Mouse (Mus musculus) common myeloid progenitor, adult 5-6 weeks (primary cell): ENCODE measurements around the gene Pla2g12b. TPM values are rescaled to one million over a fixed set of nuclear protein-coding genes. Genes with fewer than 3 reads are reported as not detected.
A peak's percentile ranks its signal among the peaks of the same experiment; 100 is the strongest.

Experiments
- ATAC-seq: replicated peaks from 2 replicates; pipeline ENCODE4 v1.8.0; 2016; ENCODE audit warnings: low read depth, mild to moderate bottlenecking, moderate TSS enrichment, inconsistent platforms; ENCODE audit not compliant: poor library complexity, severe bottlenecking
- total RNA-seq: library from RNA; stranded (forward); fragments of 200-1000, 187-1606 nt; gene quantifications from 2 replicates; pipeline ENCODE4 v1.2.3, GENCODE M21; 2017

The Pla2g12b gene
- total RNA-seq, 1 experiment from 2014 or later: not detected

GRCm38 (mm10) chr10:59408499-59408898 lies 5.0 kb downstream of the Pla2g12b start:
- ATAC-seq: no peak

DNA sequence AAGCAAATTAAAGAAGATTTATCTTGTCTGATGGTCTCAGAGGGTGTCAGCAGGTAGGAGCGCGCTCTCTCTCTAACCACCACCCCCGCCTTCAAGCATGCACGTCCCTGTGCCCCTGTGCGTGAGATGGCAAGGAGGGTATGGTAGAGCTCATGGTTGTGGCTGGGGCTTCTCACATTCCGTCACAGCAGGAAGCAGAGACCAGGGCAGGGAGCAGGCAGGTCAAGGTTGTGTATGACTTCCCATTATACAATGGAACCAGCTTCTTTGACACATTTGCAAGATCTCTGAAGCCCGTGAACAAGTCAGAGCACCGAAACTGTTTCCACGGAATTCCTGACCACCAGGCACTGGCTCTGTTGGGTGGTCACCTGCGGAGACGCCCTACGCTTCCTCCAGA lies 6.8 kb downstream of the Pla2g12b start:
- ATAC-seq: no peak

DNA sequence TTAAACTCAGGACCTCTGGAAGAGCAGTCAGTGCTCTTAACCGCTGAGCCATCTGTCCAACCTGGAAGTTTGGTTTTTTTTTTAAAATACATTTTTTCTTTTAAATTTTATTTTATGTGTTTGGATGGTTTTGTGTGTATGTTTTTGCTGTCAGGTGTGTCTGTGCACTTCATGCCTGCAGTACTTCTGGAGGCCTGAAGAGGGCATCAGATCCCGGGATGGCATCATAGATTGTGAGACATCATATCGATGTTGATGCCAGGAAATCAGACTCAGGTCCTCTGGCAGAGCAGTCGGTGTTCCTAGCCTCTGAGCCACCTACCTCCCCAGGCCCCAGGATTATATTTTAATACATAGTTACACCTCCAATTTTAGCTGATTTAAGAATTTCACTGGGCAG lies 10.3 kb downstream of the Pla2g12b start:
- ATAC-seq: no peak

GRCm38 (mm10) chr10:59416623-59417022 lies 13.2 kb downstream of the Pla2g12b start:
- ATAC-seq: no peak

DNA sequence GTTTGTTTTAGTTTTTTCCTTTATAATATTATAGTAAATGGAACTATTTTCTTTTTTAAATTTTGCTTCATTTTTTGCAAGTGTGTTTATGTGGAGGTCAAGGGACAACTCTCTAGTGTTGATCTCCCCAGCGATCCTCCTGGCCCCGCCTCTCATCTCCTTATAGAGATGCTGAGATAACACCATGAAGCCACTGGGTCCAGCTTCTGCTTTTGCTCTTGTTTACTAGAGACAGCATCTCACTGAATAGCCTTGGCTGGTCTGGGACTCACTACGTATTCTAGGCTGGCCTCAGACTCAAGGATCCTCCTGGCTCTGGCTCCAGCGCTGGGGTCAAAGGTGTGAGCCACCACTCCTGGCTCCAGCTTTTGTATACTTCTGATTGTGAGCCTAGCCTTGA lies 16.1 kb downstream of the Pla2g12b start:
- ATAC-seq: peak; percentile 67

DNA sequence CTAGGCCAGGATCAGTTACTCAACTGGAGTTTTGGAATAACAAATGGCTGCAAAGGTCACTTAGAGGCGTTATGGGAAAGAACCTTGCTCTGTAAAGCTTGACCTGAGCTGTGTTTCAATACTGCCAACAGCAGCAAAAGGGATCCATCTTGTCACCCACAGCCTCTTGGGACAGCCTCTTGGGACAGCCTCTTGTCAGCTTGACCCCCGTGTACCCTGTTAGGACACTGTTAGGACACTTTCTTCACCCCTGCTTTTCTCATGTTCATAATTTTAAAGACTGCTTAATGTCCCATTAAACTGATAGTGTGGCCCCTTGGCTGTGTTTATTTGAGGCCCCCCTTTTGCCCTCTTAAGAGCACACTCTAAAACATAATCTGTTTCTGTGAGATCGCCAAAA lies 21.0 kb downstream of the Pla2g12b start:
- ATAC-seq: no peak

- no peak for ATAC-seq
Observed at GRCm38 (mm10) chr10:59425369-59425768, 21.9 kb downstream of the Pla2g12b start.

- no peak for ATAC-seq
Observed at GRCm38 (mm10) chr10:59426371-59426770, 22.9 kb downstream of the Pla2g12b start.

DNA sequence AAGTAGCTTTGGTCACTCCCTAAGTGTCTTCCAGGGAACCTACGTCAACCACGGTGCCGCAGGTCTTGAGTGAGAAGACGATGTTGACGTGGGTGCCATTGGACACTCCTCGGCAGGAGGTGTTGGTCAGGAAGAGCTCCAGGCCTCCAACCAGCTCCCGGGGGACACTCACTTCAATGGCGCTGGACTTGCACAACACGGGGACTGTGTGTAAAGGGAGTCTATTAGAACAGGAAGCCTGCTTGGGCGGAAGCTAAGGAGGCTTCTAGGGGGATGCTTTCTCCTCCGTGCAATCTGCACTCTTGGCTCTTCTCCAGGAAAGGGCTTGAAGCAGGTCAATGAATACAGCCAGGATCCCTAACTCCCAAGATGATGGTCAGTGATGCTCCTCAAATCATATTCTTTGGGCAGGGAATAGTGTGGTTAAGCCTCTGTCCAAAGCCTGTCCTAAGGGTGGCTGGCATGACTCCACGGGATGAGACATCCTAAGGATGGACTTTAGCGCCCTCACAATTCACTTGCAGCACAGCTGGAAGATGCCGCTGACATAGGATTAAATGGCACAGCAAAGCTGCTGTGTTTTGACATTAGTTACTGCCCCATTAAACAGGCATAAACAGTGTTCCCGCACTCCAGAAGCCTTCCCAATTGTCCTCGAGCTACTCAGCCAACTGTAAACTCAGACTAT lies 26.1 kb downstream of the Pla2g12b start:
- no peak for ATAC-seq

DNA sequence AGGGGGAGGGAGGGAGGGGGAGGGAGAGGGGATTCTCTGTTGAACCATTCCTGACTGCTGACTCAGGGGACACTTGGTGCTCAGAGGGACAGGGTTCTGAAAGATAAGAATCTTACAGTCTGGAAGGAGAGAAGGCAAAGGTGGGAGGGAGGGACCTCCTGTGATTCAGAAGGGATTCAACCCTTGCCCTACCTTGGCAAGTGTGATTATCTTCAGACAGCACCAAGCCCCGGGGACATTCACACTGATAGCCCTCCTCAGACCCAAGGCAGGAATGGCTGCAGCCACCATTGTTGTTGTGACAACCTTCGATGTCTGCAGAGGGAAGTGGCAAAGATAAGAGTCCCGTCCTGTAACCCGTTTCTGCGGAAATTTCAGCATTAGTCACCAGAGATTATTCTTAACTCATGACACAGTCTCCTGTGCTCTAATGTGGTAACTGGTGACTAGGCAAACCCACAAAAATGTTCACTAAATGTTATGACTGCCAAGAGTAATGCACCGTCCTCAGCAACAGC lies 27.3 kb downstream of the Pla2g12b start:
- peak; percentile 93 for ATAC-seq

DNA sequence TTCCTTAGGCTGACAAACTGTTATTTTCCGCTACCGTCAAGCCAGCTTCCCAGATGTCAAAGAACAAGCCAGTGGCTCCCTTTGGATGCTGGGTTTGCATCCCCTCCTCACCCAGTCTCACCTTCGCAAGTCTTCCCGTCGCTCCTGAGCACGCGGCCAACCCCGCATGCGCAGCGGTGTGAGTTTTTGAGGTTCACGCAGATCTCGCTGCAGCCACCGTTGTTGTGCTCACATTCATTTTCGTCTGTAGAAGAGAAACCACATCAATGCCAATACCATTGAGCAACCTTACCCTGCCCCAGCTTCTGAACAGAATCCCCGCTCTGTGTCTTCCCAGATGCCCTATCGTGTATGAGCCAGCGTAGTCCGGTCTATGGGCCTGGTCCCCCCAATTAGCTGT lies 32.3 kb downstream of the Pla2g12b start:
- ATAC-seq: no peak

DNA sequence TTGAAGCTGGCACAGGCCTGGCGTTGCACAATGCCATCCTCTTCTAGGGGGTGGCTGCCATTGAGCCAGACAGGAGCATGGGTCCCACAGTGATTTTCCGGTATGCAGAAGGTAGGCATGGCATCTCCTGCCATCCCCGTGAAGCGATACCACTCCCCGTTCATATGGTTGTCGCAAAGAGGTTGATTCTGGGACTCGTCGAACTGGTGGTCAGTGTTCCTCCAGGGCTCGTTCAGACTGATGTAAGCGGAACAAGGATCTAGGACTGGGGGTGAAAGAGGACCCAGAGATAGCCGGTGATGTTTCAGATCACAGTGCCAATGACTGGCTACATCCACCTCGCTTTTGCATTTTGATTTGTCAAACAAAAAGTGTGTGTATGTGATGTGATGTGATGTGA lies 35.2 kb downstream of the Pla2g12b start:
- no peak for ATAC-seq

GRCm38 (mm10) chr10:59439508-59439931 lies 36.1 kb downstream of the Pla2g12b start:
- no peak for ATAC-seq

DNA sequence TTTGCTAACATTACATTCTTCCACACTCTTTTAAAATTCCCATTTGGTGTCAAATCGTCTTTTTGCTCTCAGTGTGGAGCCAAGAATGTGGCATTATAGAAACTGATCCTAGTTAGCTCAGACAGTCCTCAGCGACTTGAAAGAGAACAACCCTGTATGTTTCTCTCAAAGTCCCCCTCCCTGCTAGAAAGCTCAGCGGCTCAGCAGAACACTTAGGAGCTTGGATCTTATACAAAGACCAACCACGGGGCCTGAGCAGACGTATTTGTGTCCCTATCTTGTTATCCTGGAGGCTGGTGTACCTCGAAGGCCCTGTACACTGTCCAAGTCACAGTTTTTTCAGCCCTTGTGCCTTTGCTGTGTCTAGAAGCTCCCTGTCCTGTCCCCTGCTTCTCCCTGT lies 36.7 kb downstream of the Pla2g12b start:
- ATAC-seq: no peak

DNA sequence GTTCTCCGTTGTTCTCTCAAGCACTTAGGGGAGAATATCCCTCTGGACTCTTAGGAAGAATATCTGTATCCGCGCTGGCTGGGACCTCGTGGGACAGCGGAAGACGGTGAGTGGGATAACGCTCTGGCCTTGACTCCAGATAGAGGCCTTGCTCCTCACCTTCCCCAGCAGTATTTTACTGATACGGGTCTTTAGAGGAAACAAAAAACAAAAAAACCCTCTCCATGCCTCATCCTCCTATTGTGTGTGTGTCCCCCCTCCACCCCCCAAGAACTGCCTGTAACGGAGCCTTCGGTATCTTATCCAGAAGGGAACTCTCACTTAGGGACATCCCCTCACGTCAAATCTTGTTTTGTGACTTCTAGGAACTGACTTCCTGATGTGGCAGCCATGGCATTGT lies 38.3 kb downstream of the Pla2g12b start, which contains the start of gene Oit3:
Oit3 (minus strand) TSS at position 44 of the 400 bp plus-strand sequence.
- ATAC-seq: no peak; the same call in 1 of the 2 replicates

GRCm38 (mm10) chr10:59443212-59443611 lies 39.8 kb downstream of the Pla2g12b start:
- ATAC-seq: no peak

GRCm38 (mm10) chr10:59444106-59444505 lies 40.6 kb downstream of the Pla2g12b start:
- peak; percentile 76 for ATAC-seq

DNA sequence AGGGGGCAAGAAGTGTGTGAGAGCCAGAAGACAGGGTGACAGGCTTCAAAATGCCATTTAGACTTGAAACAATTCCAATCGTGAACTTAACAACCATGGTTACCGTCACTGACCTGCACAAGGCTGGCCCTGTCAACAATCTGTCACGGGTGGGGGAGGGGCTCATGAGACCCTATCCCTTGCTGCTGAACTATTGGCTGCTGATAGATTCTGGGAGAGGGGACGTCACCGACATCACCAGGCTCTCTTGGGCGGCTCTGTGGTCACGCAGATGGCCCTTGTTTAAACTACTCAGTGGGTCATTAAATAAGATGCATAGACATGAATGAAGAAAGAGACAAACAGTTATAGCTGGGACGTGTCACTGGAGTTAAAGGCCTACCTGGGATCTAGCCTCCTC lies 41.2 kb downstream of the Pla2g12b start:
- ATAC-seq: no peak

DNA sequence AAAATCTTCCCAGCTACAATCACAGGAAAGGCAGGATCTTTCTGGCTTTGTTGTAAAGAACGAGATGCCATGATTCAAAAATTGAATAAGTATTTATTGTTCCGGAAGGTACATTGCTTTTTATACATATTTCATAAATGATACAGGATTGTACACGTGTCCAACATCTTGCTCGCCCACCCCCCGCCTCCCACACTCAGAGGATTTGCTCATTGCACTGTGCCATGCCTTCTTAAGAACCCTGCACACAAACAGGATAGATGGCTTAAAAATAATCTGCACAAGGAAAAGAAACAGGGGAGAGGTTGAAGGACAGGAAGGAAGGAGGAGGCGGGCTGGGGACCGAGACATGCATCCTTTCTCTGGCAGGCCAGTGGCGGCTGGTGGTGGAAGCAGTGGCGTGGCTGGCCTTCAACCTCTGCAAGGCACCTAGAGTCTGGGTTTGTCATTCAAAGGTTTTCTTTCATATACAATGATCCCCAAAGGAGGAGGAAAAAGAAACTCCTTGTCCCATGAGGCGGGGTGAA lies 43.5 kb downstream of the Pla2g12b start:
- no peak for ATAC-seq

DNA sequence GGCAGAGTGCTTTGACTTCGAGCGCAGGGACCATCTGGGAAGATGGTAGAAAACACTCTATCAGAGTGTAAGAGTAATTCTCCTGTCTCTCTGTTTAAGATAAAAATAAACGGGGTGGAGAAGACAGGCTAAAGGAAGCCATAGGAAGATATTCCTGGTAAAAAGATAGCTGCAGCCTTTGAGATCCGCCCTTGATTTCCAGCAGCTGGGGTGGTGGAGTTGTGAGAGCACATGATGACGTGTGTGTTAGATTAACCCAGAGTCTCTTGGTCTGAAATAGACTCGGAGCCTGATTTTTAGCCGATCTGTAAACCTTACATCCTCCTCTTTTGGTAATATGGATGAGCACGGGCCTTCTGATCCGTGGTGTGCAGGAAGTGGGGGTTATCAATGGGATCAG lies 44.1 kb downstream of the Pla2g12b start:
- ATAC-seq: no peak

GRCm38 (mm10) chr10:59451839-59452238 lies 48.4 kb downstream of the Pla2g12b start:
- ATAC-seq: peak; percentile 85

- ATAC-seq: no peak
Observed at GRCm38 (mm10) chr10:59454631-59455030, 51.2 kb downstream of the Pla2g12b start.
